Mouse (Mus musculus): ENCODE data around the gene Sgo2a.

DNA sequence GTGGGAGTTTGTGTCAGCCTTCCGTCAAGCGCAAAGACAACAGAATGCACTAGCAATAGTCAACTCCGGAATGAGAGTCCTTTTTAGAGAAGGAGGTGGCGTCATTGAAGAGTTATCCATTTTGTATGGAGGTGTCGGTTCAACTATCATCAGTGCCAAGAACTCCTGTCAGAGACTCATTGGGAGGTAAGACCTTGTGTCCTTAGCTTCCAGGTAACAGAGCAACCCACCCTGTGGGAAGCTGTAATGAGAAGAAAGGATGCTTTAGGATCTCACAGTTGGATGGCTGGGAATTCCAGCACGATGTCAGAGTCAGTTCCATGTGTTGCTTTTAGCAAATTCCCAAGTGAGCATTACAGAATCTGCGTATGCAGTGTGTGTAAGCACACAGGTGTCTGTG lies 66.4 kb downstream of the Sgo2a start:
- no peak for TF ChIP-seq CTCF (IDR thresholded peaks at IDR 0.05; ENCODE audit: control insufficient read depth, insufficient read depth, insufficient read length)
- no peak for TF ChIP-seq USF1 (IDR thresholded peaks at IDR 0.05; ENCODE audit: low read depth)

Data from C2C12 (cell line).